Mouse (Mus musculus) erythroblast, embryonic 14.5 days (primary cell): ENCODE results near the gene Slc7a5.

Source experiments
- GATA1 ChIP-seq: IDR thresholded peaks from 2 replicates; pipeline ENCODE4 v1.6.1; 2012; ENCODE audit warnings: low read length, inconsistent platforms, mixed read lengths
- TAL1 ChIP-seq: IDR thresholded peaks from 3 replicates; pipeline ENCODE4 v1.6.1; 2012; ENCODE audit warnings: low read length, inconsistent platforms, mixed read lengths

DNA sequence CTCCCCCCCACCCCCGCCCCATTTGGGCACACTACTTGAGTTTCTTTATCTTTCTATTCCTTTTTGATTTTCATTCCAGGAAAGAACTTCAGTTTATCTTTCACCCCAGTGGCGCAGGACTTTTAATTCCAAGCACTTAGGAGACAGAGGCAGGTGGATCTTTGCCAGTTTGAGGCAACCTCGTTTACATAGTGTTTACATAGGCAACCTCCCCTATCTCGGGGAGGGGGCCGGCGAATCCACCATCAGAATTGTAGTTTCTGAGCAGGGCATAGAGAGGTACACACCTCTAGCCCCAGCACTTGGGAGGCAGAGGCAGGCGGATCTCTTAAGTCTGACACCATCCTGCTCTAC is 44.1 kb upstream of the Slc7a5 start:
- TF ChIP-seq GATA1 = no peak
- TF ChIP-seq TAL1 = no peak
